Mouse (Mus musculus): Measurements from ENCODE around the gene Esyt1. TPM values are rescaled to one million over a fixed set of nuclear protein-coding genes. Genes with fewer than 3 reads are reported as not detected.

Gene Esyt1
- polyA plus RNA-seq, 1 experiment: 36.1 TPM

- TF ChIP-seq POLR2A (IDR thresholded peaks at IDR 0.05; ENCODE audit: borderline replicate concordance, control insufficient read depth, low read depth, low read length): no peak
- TF ChIP-seq CTCF (IDR thresholded peaks at IDR 0.05; ENCODE audit: control insufficient read depth, insufficient read depth, low read length): no peak
- Histone ChIP-seq H3K4me1 (ENCODE audit: control insufficient read depth, insufficient read depth, low read length) (no peaks in the 10 kb centered on the region), H3K27ac (ENCODE audit: control insufficient read depth, insufficient read depth, low read depth, low read length, poor library complexity) (no peak overlapping the region), H3K4me3 (replicated peaks; ENCODE audit: control insufficient read depth, low read depth, low read length) (no peak overlapping the region)
- WGBS: 95% methylated on average over 15 of the region's 15 CpGs
Observed at GRCm38 (mm10) chr10:128544151-128544657, 18.5 kb upstream of the Esyt1 start.

- Histone ChIP-seq H3K4me3 (replicated peaks; ENCODE audit: control insufficient read depth, low read depth, low read length) (no peak overlapping the region), H3K4me1 (ENCODE audit: control insufficient read depth, insufficient read depth, low read length) (no peaks in the 10 kb centered on the region), H3K27ac (ENCODE audit: control insufficient read depth, insufficient read depth, low read depth, low read length, poor library complexity) (no peak overlapping the region)
- 84% methylated on average over 2 of the region's 2 CpGs for WGBS
- TF ChIP-seq POLR2A (IDR thresholded peaks at IDR 0.05; ENCODE audit: borderline replicate concordance, control insufficient read depth, low read depth, low read length) (no peak), CTCF (IDR thresholded peaks at IDR 0.05; ENCODE audit: control insufficient read depth, insufficient read depth, low read length) (no peak)
Observed at GRCm38 (mm10) chr10:128543100-128543499, 17.4 kb upstream of the Esyt1 start.

GRCm38 (mm10) chr10:128538340-128538870 lies 12.7 kb upstream of the Esyt1 start:
- 75% methylated on average over 1 of the region's 1 CpGs for WGBS
- Histone ChIP-seq H3K4me1 (ENCODE audit: control insufficient read depth, insufficient read depth, low read length) (peaks cover 2% of the 10 kb centered on the region), H3K27ac (ENCODE audit: control insufficient read depth, insufficient read depth, low read depth, low read length, poor library complexity) (no peak overlapping the region), H3K4me3 (replicated peaks; ENCODE audit: control insufficient read depth, low read depth, low read length) (no peak overlapping the region)
- TF ChIP-seq CTCF (IDR thresholded peaks at IDR 0.05; ENCODE audit: control insufficient read depth, insufficient read depth, low read length): no peak

GRCm38 (mm10) chr10:128536266-128536940 lies 10.7 kb upstream of the Esyt1 start:
- peak overlapping the region; percentile 22 for H3K4me3 ChIP-seq (replicated peaks; ENCODE audit: control insufficient read depth, low read depth, low read length)
- peaks cover 2% of the 10 kb centered on the region for H3K4me1 ChIP-seq (ENCODE audit: control insufficient read depth, insufficient read depth, low read length)
- H3K27ac ChIP-seq (ENCODE audit: control insufficient read depth, insufficient read depth, low read depth, low read length, poor library complexity): peak overlapping the region; percentile 59; the same call in 1 of the 2 replicates
- TF ChIP-seq CTCF (IDR thresholded peaks at IDR 0.05; ENCODE audit: control insufficient read depth, insufficient read depth, low read length): peak; percentile 81
- TF ChIP-seq POLR2A (IDR thresholded peaks at IDR 0.05; ENCODE audit: borderline replicate concordance, control insufficient read depth, low read depth, low read length): no peak
- WGBS: 11% methylated on average over 18 of the region's 18 CpGs

- H3K4me1 ChIP-seq (ENCODE audit: control insufficient read depth, insufficient read depth, low read length): peaks cover 2% of the 10 kb centered on the region
Observed at GRCm38 (mm10) chr10:128535624-128536265, 10.1 kb upstream of the Esyt1 start.

GRCm38 (mm10) chr10:128535206-128535605 lies 9.5 kb upstream of the Esyt1 start:
- peak overlapping the region; percentile 48; the same call in 1 of the 2 replicates for H3K27ac ChIP-seq (ENCODE audit: control insufficient read depth, insufficient read depth, low read depth, low read length, poor library complexity)

More at GRCm38 (mm10) chr10:128535624-128536265, 10.1 kb upstream of the Esyt1 start:
- TF ChIP-seq CTCF (IDR thresholded peaks at IDR 0.05; ENCODE audit: control insufficient read depth, insufficient read depth, low read length): no peak
- no peak for TF ChIP-seq POLR2A (IDR thresholded peaks at IDR 0.05; ENCODE audit: borderline replicate concordance, control insufficient read depth, low read depth, low read length)
- H3K27ac ChIP-seq (ENCODE audit: control insufficient read depth, insufficient read depth, low read depth, low read length, poor library complexity): peak overlapping the region; percentile 59; the same call in 1 of the 2 replicates
- 23% methylated on average over 4 of the region's 4 CpGs for WGBS
- no peak overlapping the region for H3K4me3 ChIP-seq (replicated peaks; ENCODE audit: control insufficient read depth, low read depth, low read length)

GRCm38 (mm10) chr10:128526366-128527356 lies 990 bp upstream of the Esyt1 start:
- 22% methylated on average over 28 of the region's 28 CpGs for WGBS
- TF ChIP-seq CTCF (IDR thresholded peaks at IDR 0.05; ENCODE audit: control insufficient read depth, insufficient read depth, low read length) (no peak), POLR2A (IDR thresholded peaks at IDR 0.05; ENCODE audit: borderline replicate concordance, control insufficient read depth, low read depth, low read length) (no peak)
- Histone ChIP-seq H3K27ac (ENCODE audit: control insufficient read depth, insufficient read depth, low read depth, low read length, poor library complexity) (peak overlapping the region; percentile 59; the same call in 1 of the 2 replicates), H3K4me3 (replicated peaks; ENCODE audit: control insufficient read depth, low read depth, low read length) (peak overlapping the region; percentile 89), H3K4me1 (ENCODE audit: control insufficient read depth, insufficient read depth, low read length) (no peaks in the 10 kb centered on the region; the same call in 1 of the 2 replicates)

More at GRCm38 (mm10) chr10:128535206-128535605, 9.5 kb upstream of the Esyt1 start:
- no peak overlapping the region for H3K4me3 ChIP-seq (replicated peaks; ENCODE audit: control insufficient read depth, low read depth, low read length)
- 75% methylated on average over 2 of the region's 2 CpGs for WGBS
- TF ChIP-seq CTCF (IDR thresholded peaks at IDR 0.05; ENCODE audit: control insufficient read depth, insufficient read depth, low read length): no peak
- TF ChIP-seq POLR2A (IDR thresholded peaks at IDR 0.05; ENCODE audit: borderline replicate concordance, control insufficient read depth, low read depth, low read length): no peak
- H3K4me1 ChIP-seq (ENCODE audit: control insufficient read depth, insufficient read depth, low read length): peaks cover 2% of the 10 kb centered on the region

All from bone marrow, adult 2 months (tissue).